Mouse (Mus musculus) liver, embryonic 13.5 days (tissue): ENCODE measurements around the gene Cox8a. TPM values are rescaled to one million over a fixed set of nuclear protein-coding genes. Genes with fewer than 3 reads are reported as not detected.

Experiments
- ATAC-seq: fragments of 200-750 bp; cut with Nextera tagmentation; 2 replicates; pipeline ENCODE4 v1.8.0; 2017; ENCODE audit warnings: low read depth, mild to moderate bottlenecking, moderate number of reproducible peaks, moderate library complexity
- DNase-seq: peaks from one replicate; pipeline ENCODE4 v3.0.0; 2022
- H3K27ac ChIP-seq: fragments of 300-500 bp; sonication (generic); 2 replicates; pipeline ENCODE4 v1.5.1; 2015; ENCODE audit warnings: moderate library complexity, mild to moderate bottlenecking, inconsistent platforms
- H3K27me3 ChIP-seq: fragments of 300-500 bp; sonication (generic); 2 replicates; pipeline ENCODE4 v1.6.1; 2015; ENCODE audit warnings: mild to moderate bottlenecking, inconsistent platforms
- H3K36me3 ChIP-seq: fragments of 300-500 bp; sonication (generic); 2 replicates; pipeline ENCODE4 v1.6.1; 2015; ENCODE audit warnings: mild to moderate bottlenecking, inconsistent platforms
- H3K4me1 ChIP-seq: fragments of 300-500 bp; sonication (generic); replicated peaks from 2 replicates; pipeline ENCODE4 v1.6.1; 2015; ENCODE audit warnings: inconsistent platforms
- H3K4me2 ChIP-seq: fragments of 300-500 bp; sonication (generic); 2 replicates; pipeline ENCODE4 v1.6.1; 2015; ENCODE audit warnings: inconsistent platforms, mild to moderate bottlenecking, moderate library complexity
- H3K4me3 ChIP-seq: fragments of 300-500 bp; sonication (generic); replicated peaks from 2 replicates; pipeline ENCODE4 v1.5.1; 2015; ENCODE audit warnings: mild to moderate bottlenecking, inconsistent platforms
- H3K9ac ChIP-seq: fragments of 300-500 bp; sonication (generic); 2 replicates; pipeline ENCODE4 v1.6.1; 2015; ENCODE audit warnings: mild to moderate bottlenecking, inconsistent platforms
- H3K9me3 ChIP-seq: fragments of 300-500 bp; sonication (generic); replicated peaks from 2 replicates; pipeline ENCODE4 v1.6.1; 2016; ENCODE audit warnings: inconsistent platforms
- WGBS: fragments of 180-500 bp; shearing (Covaris S2); methylation state at CpG from one replicate; pipeline ENCODE4 v1.1.7; 2015; ENCODE audit not compliant: insufficient replicate concordance; 5-methylcytosine and 5-hydroxymethylcytosine counted together
- polyA plus RNA-seq: library from polyadenylated mRNA; unstranded; fragments of >200 nt; fragmentation: Nextera tagmentation; extraction: Ambion mirVana; gene quantifications from 2 replicates; pipeline ENCODE4 v1.2.1, GENCODE M21; 2015

Cox8a gene
- polyA plus RNA-seq, result 734 and 757 TPM in 2 replicates

DNA sequence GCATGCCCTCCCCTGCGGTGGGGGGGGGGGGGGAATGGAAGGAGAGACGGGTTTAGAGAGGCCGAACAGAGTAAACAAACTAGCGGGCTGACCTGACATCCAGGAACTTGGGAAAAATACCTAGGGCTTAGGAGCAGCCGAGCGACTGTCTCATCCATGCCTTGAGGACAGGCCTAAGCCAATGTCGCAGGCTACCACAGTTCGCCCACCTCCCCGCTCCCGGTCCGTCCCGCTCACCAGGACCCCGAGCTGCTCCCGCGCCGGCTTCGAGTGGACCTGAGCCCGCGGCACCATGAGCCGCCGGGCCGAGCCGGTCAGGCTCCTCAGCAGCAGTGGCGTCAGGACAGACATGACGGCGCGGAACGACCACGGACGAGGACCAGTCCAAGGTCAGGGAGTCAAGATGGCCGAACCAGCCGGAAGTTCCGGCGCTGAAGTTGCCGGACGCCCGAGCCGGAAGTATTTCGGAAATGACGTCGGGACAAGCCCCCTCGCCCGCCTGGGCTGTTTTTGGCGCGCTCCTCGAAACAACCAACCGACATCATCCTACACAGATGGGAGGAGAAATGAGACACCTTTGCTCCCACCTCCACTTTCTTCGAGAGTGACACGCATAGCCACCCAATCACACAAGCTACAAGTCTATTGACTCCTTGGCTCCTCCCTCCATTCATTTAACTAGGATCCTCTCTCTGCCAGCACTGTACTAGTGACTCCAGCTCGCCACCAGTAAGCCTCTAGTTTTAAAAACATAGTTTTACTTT lies at the start of gene Cox8a:
Gene Cox8a, minus strand, starts transcription at position 455 of the 764 bp plus-strand sequence.
- Histone ChIP-seq H3K9ac (peak within 1 kb of the TSS; percentile 90), H3K36me3 (peaks cover 39% of the 10 kb centered on the region), H3K4me1 (peaks cover 41% of the 10 kb centered on the region), H3K4me3 (peak within 1 kb of the TSS; percentile 86), H3K27ac (peak within 1 kb of the TSS; percentile 86), H3K4me2 (peak within 1 kb of the TSS; percentile 88), H3K9me3 (no peaks in the 10 kb centered on the region), H3K27me3 (no peaks in the 10 kb centered on the region)
- ATAC-seq (peak; percentile 97), DNase-seq (peak; percentile 97)
- under 1% methylated on average over 50 of the region's 50 CpGs for WGBS

- no peaks in the 10 kb centered on the region for H3K9me3 ChIP-seq
- H3K27ac ChIP-seq, result no peak overlapping the region
- H3K9ac ChIP-seq, result no peak overlapping the region
- no peak overlapping the region for H3K4me3 ChIP-seq
- no peaks in the 10 kb centered on the region for H3K36me3 ChIP-seq
- H3K27me3 ChIP-seq, result peaks cover 56% of the 10 kb centered on the region
- 48% methylated on average over 4 of the region's 4 CpGs for WGBS
- no peak for DNase-seq
- peaks cover 57% of the 10 kb centered on the region for H3K4me1 ChIP-seq
- ATAC-seq, result no peak
- no peak overlapping the region for H3K4me2 ChIP-seq
Measured at GRCm38 (mm10) chr19:7266421-7266831, 49.0 kb upstream of the Cox8a start.

GRCm38 (mm10) chr19:7265478-7266191 lies 48.2 kb upstream of the Cox8a start:
- Histone ChIP-seq H3K4me1 (peaks cover 57% of the 10 kb centered on the region), H3K4me3 (no peak overlapping the region), H3K9ac (no peak overlapping the region), H3K9me3 (no peaks in the 10 kb centered on the region), H3K27ac (no peak overlapping the region), H3K4me2 (no peak overlapping the region), H3K36me3 (no peaks in the 10 kb centered on the region), H3K27me3 (peaks cover 56% of the 10 kb centered on the region)
- DNase-seq (no peak), ATAC-seq (no peak)
- 32% methylated on average over 14 of the region's 14 CpGs for WGBS

DNA sequence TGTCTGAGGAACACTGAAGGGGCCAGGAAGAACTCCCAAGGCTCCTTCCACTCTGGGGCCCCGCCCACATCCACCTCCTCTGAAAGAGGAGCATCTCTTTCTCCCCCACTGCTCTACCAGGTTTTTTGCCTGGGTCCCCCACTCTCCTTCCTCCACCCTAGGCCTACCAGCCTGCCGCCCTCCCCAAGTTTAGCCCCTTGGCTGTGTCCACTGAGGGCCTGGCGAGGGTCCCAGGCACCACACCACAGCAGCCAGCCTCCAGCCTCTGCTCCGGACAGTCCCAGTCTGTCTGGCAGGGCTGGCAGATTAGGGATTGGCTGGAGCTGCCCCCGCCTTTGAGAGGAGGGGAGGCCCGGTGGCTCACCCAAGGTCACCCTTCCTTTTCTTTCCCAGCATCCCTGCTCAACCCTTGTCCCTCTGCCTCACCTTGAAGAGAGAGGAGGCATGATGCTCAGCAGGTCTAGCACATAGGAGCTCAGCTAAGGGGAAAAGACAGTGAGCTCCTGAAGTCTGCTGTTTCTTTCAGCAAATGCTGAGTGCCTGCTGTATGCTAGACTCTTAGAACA lies 47.4 kb upstream of the Cox8a start:
- ATAC-seq, result no peak
- WGBS, result 39% methylated on average over 6 of the region's 6 CpGs
- DNase-seq, result no peak
- no peak overlapping the region for H3K27ac ChIP-seq
- no peak overlapping the region for H3K4me3 ChIP-seq
- no peak overlapping the region for H3K4me2 ChIP-seq
- H3K27me3 ChIP-seq, result peaks cover 55% of the 10 kb centered on the region
- no peaks in the 10 kb centered on the region for H3K36me3 ChIP-seq
- peaks cover 53% of the 10 kb centered on the region for H3K4me1 ChIP-seq
- no peak overlapping the region for H3K9ac ChIP-seq
- H3K9me3 ChIP-seq, result no peaks in the 10 kb centered on the region

GRCm38 (mm10) chr19:7264088-7264765 lies 46.8 kb upstream of the Cox8a start:
- no peak for ATAC-seq
- Histone ChIP-seq H3K9ac (no peak overlapping the region), H3K4me3 (no peak overlapping the region), H3K27me3 (peaks cover 49% of the 10 kb centered on the region), H3K4me1 (peaks cover 47% of the 10 kb centered on the region), H3K4me2 (no peak overlapping the region), H3K36me3 (no peaks in the 10 kb centered on the region), H3K9me3 (no peaks in the 10 kb centered on the region), H3K27ac (no peak overlapping the region)
- 29% methylated on average over 9 of the region's 9 CpGs for WGBS
- DNase-seq, result peak; percentile 61

DNA sequence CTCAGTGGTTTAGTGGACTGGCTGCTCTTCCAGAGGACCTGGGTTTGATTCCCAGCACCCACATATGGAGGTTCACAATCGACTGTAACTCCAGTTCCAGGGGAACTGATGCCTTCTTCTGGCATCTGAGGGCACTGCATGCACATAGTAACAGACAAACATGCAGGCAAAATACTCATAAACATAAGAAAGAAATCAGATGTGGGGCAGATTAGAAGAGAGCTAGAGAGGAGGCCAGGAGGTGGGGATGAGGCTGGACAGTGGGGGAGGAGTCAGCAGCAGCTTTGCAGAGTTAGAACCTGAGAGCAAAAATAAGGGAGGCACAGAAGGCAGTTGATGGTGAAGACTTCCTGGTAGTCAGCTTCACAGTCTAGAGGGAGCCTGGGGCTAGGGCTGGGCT lies 45.2 kb upstream of the Cox8a start:
- H3K9ac ChIP-seq, result no peak overlapping the region
- no peak for ATAC-seq
- H3K4me3 ChIP-seq, result no peak overlapping the region
- H3K27me3 ChIP-seq, result peaks cover 33% of the 10 kb centered on the region
- 59% methylated on average over 1 of the region's 1 CpGs for WGBS
- peaks cover 32% of the 10 kb centered on the region for H3K4me1 ChIP-seq
- no peaks in the 10 kb centered on the region for H3K36me3 ChIP-seq
- no peaks in the 10 kb centered on the region for H3K9me3 ChIP-seq
- DNase-seq, result no peak
- no peak overlapping the region for H3K27ac ChIP-seq
- H3K4me2 ChIP-seq, result no peak overlapping the region

DNA sequence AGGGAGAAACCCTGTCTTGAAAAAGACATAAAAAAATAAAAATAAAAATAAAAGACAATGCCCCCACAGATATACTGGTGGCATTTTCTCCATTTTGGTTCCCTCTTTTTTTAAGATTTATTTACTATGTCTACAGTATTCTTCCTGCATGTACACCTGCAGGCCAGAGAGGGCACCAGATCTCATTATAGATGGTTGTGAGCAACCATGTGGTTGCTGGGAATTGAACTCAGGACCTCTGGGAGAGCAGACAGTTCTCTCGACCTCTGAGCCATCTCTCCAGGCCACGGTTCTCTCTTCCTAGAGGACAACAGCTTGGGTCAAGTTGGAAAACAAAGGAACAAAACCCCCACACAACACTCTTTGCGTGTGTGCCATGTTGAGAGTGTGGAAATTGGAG lies 44.5 kb upstream of the Cox8a start:
- Histone ChIP-seq H3K9me3 (no peaks in the 10 kb centered on the region), H3K9ac (no peak overlapping the region), H3K27me3 (peaks cover 26% of the 10 kb centered on the region), H3K4me3 (no peak overlapping the region), H3K36me3 (no peaks in the 10 kb centered on the region), H3K4me2 (no peak overlapping the region), H3K27ac (no peak overlapping the region), H3K4me1 (peaks cover 25% of the 10 kb centered on the region)
- ATAC-seq (no peak), DNase-seq (no peak)
- 71% methylated on average over 3 of the region's 3 CpGs for WGBS

DNA sequence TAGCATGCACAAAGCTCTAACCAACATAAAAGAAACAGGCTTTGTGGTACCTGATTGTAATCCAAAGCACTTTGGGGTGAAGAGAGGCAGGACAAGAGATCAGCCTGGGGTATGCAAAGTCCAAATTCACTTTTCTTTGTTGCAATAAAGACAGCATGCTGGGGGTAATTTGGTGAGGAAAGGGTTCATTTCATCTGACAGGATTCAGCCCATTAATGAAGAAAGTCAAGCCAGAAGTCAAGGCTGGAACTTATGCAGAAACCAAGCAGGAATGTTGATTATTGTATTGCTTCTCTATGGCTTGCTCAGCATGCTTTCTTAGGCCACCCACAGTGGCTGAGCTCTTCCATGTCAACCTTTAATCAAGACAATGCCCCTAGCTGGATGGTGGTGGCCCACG lies 44.1 kb upstream of the Cox8a start:
- H3K27ac ChIP-seq, result no peak overlapping the region
- H3K36me3 ChIP-seq, result no peaks in the 10 kb centered on the region
- H3K9me3 ChIP-seq, result no peaks in the 10 kb centered on the region
- no peak overlapping the region for H3K9ac ChIP-seq
- H3K4me2 ChIP-seq, result no peak overlapping the region
- H3K4me3 ChIP-seq, result no peak overlapping the region
- H3K27me3 ChIP-seq, result peaks cover 21% of the 10 kb centered on the region
- DNase-seq (no peak), ATAC-seq (no peak)
- peaks cover 21% of the 10 kb centered on the region for H3K4me1 ChIP-seq
- 64% methylated on average over 1 of the region's 1 CpGs for WGBS

DNA sequence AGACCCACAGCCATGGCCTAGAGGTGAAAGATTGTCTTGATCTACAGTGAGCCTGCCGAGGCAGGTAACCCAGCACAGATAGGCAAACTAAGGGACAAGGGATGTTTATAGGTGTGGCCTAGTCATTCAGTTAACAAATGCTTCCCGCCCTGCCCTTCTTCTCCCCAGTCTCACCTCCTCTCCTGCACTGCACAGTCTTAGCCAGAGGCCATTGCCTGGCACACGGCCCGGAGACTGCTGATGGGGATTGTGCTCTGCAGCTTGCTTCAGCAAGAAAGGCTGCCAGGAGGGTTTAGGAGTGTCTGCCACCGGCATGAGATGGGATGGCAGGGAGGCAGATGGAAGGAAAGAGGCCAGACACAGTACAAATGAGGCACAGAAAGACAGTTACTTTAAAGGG lies 40.5 kb upstream of the Cox8a start:
- Histone ChIP-seq H3K4me3 (no peak overlapping the region), H3K9ac (no peak overlapping the region), H3K4me1 (no peaks in the 10 kb centered on the region), H3K9me3 (no peaks in the 10 kb centered on the region), H3K27me3 (no peaks in the 10 kb centered on the region), H3K4me2 (no peak overlapping the region), H3K27ac (no peak overlapping the region), H3K36me3 (no peaks in the 10 kb centered on the region)
- DNase-seq (no peak), ATAC-seq (no peak)
- WGBS, result 59% methylated on average over 5 of the region's 5 CpGs

DNA sequence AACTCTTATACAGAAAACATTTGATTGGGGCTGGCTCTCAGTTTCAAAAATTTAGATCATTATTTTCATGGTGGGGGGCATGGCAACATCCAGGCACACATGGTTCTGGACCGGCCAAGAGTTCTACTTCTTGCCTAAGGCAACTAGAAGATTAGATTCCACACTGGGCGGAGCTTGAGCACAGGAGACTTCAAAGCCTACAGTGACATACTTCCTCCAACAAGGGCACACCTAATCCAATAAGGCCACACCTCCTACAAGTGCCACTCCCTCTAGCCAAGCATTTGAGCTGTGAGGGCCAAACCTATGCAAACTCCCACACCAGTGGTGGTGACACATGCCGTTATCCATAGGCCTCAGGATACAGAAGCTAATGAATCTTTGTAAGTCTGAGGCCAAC lies 28.6 kb upstream of the Cox8a start:
- WGBS, result 43% methylated on average over 3 of the region's 3 CpGs

More for the DNA sequence above, 28.6 kb upstream of the Cox8a start:
- no peak overlapping the region for H3K27ac ChIP-seq
- no peaks in the 10 kb centered on the region for H3K36me3 ChIP-seq
- peaks cover 5% of the 10 kb centered on the region for H3K27me3 ChIP-seq
- no peak overlapping the region for H3K9ac ChIP-seq
- H3K4me1 ChIP-seq, result peaks cover 7% of the 10 kb centered on the region
- DNase-seq (peak; percentile 26), ATAC-seq (no peak)
- no peak overlapping the region for H3K4me3 ChIP-seq
- H3K4me2 ChIP-seq, result no peak overlapping the region
- H3K9me3 ChIP-seq, result no peaks in the 10 kb centered on the region
